Mouse (Mus musculus) cerebellum, postnatal 36 days (tissue): ENCODE results near the gene Prkcsh.
A peak's percentile ranks its signal among the peaks of the same experiment; 100 is the strongest.

Source experiments
- DNase-seq, 2 experiments: peaks; one replicate each; pipeline ENCODE4 v3.0.0; 2021 to 2022; ENCODE audit warnings: mixed read lengths in 2 of 2

The Prkcsh gene

DNA sequence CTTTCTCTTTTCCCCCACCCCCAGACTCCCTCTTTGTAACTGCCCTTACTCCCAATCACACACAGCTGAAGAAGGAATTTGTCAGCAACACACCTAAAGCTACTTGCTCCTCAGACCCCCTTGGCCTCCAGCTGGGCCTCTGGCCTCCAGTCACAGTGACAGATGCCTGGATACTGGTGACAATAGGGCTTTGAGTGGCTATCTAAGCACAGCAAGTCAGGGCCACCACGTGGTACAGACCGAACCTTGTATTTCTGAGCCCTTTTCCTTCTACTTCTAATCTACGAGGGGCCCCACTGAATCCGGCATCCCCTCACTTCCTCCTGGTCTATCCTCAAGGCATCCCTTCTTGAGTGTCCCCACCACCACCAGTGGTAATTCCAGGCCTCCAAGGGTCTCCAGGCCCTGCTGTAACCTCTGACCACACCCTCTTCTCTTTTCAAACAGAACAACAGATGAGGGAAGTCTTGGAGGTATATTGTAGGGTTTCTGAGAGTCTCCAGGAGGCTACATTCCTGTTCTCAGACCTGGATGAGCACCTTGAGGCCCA is 47.2 kb downstream of the Prkcsh start:
- DNase-seq = peak; percentile 35 to 39

GRCm38 (mm10) chr9:22050351-22050889 is 47.8 kb downstream of the Prkcsh start:
- DNase-seq = peak; percentile 77 to 86

DNA sequence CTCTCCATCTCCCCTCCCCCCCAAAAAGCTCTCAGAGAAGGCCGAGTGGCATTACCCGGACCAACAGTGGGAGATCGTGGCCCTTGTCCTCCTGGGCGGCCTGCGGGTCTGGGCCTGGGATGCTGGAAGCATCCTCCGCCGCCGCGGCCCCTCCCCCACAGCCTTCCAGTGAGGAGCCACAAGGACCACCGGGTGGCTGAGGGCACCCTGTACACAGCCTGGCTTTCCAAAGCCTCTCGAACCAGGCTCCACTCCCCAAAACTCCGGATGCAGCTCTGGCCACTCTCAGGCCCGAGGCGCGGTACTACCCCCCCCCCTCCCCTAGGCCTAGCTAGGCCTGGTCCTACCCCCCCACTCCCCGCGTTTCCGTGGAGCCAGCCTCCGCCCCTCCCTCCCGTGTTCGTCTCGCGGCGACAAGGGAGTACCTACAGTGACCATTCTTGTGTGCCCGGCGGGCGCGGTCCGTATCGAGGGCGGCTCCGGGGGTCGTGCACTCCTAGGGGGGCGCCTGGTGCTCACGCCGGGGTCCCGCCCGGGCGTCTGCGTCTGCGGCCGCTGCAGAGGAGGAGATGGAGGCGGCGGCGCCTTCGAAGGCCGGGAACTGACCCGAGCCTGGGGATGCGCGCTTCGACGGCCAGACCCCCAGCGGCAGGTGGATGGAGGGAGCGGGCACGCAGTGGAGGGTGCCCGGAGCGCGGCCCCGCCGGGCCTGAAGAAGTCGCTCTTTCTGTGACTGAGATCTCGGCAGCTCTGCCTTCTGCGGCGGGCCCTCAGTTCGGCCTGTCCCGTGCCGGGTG is 48.8 kb downstream of the Prkcsh start:
- DNase-seq = peak; percentile 53 to 62

DNA sequence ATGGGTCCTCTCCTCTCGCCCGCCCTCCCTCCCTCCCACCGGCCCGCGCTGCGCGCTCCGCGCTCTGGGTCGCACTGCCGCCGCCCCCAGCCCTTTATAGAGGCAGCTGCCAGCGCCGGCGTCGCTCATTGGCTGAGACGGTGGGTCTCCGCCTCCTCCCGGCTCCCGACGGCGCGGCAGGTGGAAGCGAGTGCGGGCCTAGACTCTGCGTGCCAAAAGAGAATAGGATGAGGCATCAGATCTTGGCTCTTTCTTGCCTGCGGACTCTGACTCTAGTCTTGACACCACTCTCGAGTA is 49.3 kb downstream of the Prkcsh start, which contains the start of gene Elavl3:
Elavl3 (minus strand) TSS at position 66 of the 297 bp plus-strand sequence.
- DNase-seq = peak; percentile 88 to 92

DNA sequence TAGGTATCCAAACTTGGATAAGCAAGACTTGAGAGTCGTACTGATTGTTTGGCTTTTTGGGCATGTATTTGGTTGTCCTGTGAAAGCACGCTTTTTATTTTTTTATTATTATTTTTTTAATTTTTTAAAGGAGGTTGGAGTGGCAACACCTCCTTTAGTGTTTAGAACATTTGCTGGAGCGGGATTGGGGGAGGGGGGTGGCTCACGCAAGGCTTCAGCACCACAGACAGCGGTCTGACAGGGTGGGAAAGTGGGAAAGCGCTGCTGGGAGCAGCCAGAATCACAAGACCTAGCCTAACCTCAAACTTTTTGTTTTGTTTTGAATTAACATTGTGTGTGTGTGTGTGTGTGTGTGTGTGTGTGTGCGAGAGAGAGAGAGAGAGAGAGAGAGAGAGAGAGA is 51.1 kb downstream of the Prkcsh start:
- DNase-seq = no peak

- peak; percentile 81 to 84 for DNase-seq
Measured at GRCm38 (mm10) chr9:22054411-22055076, 51.9 kb downstream of the Prkcsh start.

- peak in 1 of 2 experiments; percentile 29 for DNase-seq
Measured at GRCm38 (mm10) chr9:22055713-22056112, 53.1 kb downstream of the Prkcsh start.

DNA sequence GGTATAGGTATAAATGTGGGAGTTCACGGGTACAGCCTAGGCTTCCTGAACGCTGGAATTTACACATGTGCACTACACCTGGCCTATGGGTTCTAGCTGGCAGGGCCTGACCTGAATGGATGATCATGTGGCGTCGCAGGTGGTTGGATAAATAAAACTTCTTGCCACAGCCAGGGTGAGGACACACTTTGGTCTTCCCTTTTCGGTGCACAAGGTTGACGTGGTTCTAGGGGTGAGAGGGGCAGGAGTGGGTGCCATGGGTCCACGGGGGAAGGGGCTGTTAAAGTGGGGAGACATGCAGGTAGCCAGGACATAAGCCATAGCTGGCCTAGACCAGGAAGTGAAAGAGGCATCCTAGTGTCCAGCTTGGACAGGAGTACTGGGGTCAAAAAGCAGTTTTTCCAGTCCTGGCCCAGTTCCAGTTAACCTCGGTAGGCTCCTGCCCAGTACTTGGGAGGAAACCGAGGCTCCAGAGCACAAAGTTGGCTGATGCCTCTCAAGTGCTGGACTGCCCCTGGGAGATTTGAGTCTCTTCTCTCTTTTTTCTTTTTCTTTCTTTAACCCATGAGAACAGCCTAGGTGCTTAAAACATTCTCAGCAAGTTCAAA is 53.8 kb downstream of the Prkcsh start:
- DNase-seq = no peak

DNA sequence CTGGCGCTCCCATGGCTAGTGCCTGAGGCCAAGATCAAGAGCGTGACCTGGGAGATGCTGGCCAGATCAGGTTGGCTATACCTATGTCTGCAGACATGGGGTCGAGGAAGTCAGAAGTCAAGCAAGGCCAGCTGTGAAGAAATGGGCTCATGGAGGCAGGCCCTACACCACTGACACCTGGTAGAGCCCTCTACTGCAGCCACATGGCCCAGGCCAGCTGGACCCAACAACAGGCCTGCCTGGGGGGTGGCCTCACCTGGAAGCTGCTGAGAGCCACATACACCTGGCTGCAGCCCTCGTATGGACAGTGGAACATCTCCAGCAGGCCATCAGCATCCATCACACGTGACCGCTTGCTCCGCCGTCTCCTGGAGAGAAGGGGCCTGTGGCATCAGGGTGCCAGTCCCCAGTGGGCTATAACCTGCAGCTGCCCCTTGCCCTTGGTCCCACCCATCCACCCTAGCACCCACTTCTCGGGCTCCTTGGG is 54.5 kb downstream of the Prkcsh start:
- no peak for DNase-seq

DNA sequence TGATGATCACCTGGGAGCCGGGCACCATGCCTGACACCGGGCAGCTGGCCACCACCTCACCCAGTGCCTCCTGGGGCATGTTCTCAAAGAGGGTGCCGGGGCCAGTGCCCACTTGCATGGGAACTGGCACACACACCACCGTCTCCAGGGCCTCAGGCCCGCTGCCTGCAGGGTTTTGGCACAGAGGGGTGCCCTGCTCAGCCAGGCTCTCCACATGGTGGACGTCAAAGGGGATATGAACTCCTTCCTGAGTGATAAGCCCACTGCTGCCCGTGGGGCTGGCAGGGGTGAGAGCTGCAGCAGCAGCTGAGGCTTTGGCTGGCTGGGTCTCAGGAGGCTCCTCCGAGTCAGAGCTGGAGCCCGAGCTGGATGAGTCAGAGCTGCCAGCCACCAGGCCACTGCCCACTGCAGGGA is 55.4 kb downstream of the Prkcsh start:
- peak; percentile 66 to 68 for DNase-seq

- DNase-seq = peak; percentile 66 to 69
Measured at GRCm38 (mm10) chr9:22061339-22061738, 58.7 kb downstream of the Prkcsh start.
